Mouse (Mus musculus) lung, adult 2 months (tissue): Measurements from ENCODE around the gene Rxrg.

ENCODE experiments used
- CTCF ChIP-seq: fragments of 200-500 bp; IDR thresholded peaks from 2 replicates; pipeline ENCODE4 v1.5.1; 2011; ENCODE audit warnings: mild to moderate bottlenecking, low read length, control low read depth; ENCODE audit not compliant: insufficient read depth
- POLR2A ChIP-seq: fragments of 200-500 bp; IDR thresholded peaks from 2 replicates; pipeline ENCODE4 v1.6.1; 2011; ENCODE audit warnings: low read depth, mild to moderate bottlenecking, control low read depth, low read length, borderline replicate concordance; ENCODE audit errors: extremely low read depth

GRCm38 (mm10) chr1:167635702-167636101 is 37.5 kb downstream of the Rxrg start:
- TF ChIP-seq CTCF (no peak), POLR2A (no peak)
